Mouse (Mus musculus) monocyte, adult 2 months (primary cell): ENCODE measurements around the gene Cntn1.

Experiments used
- DNase-seq, 2 experiments: peaks; one replicate each; pipeline ENCODE4 v3.0.0; 2022; ENCODE audit warnings: low spot score in 2 of 2, low read depth in 1 of 2

Cntn1 gene

DNA sequence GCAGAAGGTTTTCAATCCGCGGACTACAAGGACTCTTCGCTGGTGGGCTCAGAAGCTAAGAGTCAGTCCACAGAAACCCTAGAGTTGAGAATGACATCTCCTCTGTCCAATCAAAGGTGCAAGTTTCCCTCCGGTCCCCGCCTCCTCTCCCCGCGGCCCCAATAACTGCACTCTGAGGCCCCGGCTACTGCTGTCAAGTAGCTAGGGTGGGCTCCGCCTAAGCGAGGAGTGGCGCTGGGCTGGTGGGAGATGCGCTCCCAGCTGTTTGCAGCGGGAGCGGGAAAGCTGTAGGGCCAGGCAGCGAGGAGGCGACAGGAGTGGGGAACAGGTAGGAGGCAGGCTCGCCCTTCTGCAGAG is at the start of gene Cntn1:
Gene Cntn1, plus strand, starts transcription at position 170 of the 357 bp plus-strand sequence.
- no peak for DNase-seq

DNA sequence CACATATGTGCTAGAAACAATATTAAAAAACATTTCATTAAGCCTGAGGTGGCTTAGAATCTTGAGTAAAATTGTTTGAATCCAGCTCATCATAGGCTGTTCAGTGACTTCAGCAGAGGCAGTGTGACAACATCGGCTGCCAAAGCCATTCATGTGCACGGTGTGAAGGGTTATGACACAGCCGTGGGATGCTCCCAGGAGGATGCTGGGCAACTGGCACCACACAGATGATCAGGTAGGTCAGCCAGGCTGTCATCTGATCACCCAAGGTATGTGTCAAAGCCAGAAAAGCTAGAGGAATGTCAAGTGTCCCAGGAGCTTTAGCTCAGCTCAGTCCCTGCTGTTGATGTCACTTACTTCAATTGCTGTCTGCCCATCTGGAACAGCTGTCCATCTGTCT is 49.5 kb upstream of the Cntn1 start:
- no peak for DNase-seq

DNA sequence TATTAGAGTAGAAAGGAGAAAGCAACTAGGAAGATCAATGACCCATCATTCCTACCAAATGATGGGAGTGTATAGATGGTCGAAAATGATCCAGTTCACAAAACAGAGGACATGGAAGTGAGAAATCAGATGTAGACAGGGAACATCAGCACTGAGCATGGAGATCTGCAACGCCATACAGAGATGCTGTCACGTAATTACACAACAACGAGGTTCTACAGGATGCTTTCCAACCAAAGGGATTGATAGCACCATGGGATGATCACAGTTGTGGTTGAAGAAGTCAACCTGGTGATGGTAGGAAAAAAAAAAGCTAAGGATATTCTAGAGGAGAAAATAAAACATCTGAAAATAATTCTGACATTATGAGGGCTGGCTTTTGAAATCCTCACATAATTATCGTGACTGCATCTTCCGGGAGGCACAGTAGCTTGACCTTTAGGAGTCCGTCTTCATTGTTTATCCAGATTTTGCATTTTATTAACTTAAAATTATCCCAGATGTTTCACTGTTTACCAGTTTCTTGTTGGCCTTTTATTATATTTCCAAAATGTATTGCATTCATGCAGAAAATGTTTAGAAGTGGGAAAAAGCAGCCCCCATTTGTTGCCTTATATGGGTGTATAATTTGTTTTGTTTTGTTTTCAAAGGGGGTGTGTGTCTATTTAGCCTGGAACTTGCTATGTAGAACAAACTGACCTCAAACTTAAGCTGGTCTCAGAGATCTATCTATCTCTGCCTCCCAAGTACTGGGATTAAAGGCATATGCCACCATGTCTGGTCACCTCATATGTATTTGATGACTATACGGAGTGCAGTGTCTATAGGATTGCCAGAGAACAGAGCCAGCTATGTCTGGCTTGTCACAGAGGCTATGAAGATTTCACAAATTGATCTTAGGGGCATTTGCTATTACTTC is 38.5 kb upstream of the Cntn1 start:
- DNase-seq: no peak

DNA sequence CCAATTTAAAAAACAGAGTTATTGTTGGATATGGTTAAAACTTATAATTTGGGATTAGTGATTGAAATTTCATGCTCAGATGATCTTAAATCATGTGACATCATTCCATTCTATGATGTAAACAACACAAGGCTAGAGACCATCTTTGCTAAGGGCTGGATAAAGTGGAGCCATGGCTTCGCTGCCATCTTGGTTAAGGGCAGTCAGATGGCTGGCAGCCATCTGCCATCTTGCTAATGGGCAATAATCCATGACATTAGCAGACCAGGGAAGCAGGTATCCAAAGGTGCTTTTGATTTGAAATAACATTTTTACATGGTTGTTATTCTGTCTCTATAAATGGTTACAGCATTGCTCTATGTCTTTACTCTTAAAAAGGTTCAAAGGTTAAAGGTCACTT is 16.9 kb upstream of the Cntn1 start:
- DNase-seq: no peak

DNA sequence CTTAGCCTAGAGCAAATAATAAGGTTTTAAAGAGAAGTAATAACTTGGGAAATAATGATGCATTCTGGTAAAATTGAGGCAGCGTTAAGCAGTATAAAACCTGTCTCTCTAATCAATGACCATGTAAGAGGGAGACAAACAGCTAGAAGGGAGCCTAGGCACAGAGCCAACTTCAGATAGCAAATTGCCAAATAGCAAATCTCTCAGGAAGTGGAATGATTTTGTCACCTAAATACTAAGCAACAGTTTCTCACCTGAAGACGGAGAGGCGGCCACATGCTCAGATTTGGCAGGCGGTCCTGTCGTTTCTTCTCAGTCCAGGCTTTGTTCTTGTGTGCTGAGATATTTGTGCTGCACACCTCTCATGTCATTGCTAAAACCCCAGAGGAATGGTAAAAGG is 8.4 kb upstream of the Cntn1 start:
- no peak for DNase-seq

DNA sequence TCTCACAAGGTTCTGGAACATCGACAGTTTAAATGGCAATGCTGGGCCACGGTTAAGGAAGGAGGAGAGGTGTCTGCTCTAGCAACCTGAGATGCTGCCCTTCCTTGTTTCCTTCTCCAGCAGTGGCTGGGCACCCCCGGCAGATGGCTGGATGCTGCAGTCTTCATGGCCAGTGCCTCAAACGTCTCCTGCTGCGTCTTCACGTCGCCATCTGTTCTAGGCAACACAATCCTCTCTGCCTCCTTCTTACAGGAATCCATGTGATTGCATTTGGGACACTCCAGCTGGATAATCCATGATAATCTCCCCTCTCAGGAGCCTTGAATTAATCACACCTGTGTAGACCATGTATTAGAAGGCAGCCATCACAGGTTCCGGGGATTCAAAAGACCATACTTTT is 4.9 kb upstream of the Cntn1 start:
- no peak for DNase-seq

DNA sequence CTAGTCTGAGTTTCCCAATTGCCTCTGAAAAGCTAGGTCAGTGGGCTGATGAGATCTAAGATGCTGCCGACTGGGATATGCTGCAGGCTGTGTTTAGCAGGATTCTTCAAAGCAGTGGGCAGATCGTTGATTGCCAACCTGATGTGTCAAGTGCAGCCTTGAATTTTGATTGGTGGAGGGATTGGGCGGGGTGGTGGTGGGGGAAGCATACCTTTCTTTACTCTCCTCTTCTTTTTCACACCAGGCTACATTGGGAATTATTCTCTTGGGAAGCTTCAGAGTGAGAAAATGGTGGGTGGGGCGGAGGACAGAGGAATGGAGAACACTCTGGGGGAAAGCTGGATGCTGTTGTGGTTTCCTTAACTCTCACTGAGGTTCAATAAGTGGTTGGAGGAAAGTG is 2.9 kb upstream of the Cntn1 start:
- no peak for DNase-seq

DNA sequence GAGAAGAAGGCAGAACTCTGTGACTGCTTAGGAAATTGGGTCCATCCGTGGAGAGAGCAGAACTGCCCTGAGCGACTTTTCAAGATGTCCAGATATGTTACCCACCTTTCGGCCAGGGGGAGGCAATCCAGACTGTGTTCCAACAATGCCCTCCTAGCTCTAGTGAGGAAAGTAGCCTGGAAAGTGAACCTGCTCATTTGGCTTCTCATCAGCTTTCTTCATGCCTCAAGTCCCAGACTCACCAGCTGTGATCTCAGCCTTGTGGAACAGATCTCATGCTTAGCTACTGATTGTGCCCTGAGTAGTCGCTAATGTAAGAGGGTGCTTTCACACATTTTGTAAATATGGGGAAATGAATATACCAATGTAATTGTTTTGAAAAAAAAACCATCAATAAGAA is 2.4 kb upstream of the Cntn1 start:
- DNase-seq: no peak

DNA sequence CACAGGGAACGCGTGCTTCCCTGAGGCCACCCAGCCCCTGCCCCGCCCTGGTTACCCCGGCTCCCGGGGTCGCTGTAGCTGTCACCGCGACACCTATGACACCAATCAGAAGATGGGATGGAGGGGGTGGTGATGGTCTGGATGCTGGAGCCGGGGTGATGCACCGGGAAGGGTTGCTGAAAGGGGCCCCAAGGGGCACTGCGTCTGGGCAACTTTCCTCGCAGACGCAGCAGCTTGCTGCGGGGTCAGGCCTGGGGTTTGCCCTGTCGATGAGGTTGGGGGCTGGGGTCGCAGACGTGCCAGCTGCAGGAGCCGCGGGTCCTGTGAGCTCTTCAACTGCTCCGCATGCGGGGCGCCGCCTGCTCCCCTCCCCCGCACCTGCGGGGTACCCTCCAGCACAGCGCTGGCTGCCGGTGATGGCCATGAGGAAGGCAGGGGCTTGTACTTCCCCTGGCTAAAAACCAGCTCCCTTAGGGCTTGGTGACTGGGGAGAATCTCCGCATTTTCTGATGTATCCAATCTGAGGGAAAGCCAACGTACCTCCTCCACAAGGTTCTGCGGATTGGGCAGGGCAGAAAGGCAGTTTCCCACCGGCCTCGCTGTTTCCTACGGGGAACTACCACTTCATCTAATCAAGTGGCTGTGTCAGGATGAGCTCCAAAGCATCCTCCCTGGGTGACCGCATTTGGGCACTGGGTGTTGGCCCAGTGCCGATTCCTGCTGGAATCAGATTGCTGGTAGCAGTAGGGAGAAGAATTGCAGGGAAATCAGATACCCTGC is 578 bp downstream of the Cntn1 start:
- no peak for DNase-seq

DNA sequence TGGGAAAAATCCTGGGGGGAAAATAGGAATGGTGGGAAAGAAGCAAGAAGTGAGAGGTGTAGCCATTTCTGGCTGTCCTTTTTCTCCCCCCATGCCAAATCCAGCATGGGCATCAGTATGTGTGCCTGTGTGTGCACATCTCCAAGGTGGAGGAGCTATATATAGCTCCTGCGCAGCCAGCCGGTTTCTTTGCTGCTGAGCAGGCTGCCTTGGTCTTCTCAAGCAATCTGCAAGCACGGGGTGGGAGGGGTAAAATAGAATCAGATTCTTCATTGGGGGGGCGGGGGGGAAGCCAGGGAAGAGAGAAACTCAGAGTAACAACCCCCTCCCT is 1.1 kb downstream of the Cntn1 start:
- DNase-seq: no peak

DNA sequence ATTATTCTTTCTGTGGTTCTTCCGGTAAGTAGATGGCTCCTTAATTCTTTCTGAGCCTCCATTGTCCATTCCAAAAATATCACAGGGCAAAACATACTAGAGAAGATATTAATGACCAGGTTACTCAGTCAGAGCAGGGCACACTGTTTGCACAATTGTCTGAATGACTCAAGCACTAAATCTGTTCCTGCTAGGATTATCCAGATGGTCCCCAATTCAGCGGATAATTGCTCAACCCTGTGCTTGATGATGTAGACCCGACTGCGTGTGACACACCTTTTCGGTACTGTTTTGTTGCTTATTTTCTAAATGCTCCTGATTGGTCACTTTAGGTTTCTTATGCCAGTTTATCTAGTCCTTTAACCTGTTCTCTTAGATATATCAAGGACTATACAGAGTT is 6.6 kb downstream of the Cntn1 start:
- no peak for DNase-seq

DNA sequence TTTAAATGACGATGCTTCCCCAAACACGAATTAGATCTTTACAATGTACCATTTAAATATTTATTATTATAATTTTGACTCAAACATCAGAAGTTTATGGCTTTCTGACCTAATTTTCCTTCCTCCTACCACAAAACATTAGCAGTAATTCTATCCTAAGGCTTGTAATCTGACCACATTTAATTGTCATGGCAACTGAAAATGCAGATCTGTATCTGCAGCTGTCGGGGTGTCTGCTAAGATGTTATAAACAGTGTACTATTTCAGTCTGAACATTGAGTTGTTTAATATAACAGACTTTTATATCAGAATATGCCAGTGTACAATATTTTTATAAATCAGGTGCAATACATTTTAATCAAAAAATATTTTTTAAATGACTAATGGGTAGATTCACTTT is 10.0 kb downstream of the Cntn1 start:
- no peak for DNase-seq

DNA sequence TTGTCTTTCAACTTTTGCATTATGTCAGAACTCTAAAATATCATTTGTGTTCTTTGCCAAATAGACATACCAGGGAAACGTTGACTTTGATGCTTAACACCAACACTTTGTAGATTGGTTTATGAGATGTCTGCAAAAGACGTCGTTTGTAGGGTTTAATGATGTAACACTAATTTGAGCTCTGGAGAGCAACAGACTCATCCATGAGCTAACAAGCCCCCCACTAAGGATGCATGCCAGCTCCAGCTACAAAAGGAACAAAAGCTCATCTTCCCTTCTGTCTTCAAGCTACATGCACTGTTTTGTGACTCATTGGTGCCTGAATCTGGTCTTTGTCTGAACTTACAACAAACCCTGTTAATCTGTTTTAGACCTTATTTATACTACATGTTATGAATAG is 28.5 kb downstream of the Cntn1 start:
- no peak for DNase-seq

DNA sequence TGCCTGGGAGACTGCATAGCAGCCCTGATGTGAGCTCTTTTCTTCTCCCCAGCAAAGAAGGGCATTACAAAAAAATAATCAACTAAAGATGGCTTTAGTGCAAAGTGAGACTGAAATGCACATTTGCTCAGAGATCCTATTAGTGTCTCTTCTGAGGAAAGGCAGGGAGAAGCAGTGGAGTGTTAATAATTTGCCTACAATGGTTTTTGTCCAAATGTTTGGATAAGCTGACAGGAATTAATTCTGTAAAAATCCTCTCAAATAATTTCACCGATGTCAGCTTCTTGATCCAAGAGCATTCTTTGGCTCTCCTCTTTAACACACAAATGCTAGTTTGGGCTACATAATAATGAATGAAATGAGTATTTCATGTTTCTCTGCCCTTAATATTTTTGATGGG is 34.9 kb downstream of the Cntn1 start:
- DNase-seq: no peak

DNA sequence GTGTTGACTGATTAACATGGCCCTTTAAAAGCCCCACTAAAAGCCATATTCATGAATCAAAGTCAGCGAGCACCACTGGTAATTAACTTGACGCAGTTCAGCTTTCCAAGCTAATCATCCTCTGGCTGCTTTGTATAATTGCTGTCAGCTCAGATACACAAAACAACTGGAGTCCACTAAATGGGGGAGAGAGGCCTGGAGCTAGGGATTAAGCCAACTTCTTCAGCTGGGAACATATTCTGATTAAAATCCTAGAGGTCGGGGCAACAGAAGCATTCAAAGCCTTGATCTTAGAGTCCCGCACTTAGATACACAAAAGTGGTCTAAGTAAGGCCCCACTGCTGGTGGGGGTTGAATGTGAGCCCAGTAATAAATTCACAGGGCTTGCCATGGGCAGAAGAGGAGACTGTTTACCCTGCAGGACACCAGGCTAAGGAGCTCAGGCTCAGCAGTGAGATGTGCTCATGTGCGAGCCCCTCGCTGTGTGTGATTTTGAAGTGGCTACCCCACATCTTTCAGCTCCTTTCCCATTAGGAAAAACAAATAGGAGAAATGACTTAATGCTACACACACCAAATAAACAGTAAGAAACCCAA is 36.8 kb downstream of the Cntn1 start:
- no peak for DNase-seq

DNA sequence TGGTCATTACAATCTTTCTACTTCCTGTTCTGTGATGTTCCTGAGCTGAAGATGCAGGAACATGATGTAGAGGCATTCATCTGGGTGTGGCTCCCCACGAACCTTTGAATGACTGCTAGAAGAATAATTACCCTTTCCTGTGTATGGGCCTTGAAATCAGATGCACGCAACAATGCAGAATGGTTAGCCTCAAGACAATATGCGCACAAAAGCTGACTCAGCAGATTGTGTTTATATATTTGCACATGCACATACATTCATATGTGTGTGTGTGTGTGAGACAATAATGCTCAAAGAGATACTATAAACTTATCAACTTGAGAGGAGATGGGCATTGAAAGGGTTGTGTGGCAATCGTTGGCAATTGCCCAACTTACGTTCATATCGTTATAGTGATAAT is 39.8 kb downstream of the Cntn1 start:
- no peak for DNase-seq

DNA sequence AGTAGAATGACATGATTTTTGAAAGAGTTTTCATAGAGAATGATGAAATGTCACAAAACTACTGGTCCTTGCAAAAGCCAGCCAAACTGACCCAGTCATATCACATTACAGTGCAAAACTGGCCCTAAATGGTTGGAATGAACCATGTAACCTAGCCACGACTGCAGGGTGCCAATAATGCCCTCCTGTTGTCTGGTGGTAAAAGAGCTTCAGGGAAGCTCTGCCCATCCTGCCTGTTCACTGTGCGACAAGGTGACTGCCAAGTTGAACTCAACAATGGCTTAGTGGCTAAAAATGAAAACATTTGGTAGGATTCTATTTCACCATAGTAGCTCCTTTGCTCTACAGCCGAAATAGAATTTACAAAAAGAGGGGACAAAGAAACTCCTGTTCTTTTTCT is 41.1 kb downstream of the Cntn1 start:
- DNase-seq: no peak

DNA sequence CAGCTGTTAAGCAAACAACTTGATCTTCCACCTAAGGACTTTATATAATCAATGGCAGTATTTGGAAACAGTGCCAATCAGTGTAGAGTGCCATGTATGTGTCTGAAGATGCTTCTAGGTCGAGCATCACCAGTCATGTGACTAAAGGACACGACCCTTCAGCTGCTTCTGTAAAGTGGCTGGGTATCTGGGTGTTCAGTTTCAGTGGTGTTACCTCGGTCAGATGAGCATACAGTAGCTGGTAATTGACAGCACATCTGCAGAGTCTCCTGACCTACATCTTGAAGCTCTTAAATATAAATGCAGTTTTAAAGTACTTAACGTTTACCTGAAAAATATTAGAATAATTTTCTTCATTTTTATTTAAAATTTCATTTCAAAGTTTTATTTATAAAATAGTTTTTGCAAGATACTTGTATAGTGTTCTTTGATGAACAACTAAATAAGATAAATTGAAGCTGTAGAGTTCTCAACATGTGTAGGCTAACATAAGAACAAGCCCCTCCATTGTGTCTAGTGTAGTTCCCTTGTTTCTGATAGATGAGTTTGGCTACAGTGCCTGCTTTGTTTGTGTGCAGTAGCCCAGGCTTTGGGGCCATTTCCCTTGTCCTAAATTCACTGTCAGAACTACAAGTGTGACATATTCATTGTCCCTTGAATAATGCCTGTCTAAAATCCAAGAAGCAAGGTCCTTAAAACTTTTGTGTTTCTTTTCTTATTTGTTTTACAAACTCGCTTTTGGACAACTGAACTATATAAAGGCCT is 48.6 kb downstream of the Cntn1 start:
- DNase-seq: no peak

DNA sequence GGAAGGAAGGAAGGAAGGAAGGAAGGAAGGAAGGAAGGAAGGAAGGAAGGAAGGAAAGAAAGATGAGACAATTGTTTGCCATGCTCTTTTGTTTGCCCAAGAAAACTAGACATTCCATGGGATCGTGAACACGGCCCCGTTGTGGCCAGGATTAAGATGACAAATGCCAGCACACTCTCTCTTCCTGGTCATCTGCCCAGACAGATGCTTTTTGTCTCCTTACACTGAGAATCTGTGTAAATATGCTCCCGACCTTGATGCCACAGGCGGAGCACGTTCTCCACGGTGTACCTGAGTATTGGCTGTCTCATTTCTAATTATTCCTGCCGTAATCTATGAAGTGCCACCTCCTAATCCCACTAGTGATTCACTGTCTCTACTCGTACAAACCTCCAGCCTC is 51.0 kb downstream of the Cntn1 start:
- DNase-seq: no peak

DNA sequence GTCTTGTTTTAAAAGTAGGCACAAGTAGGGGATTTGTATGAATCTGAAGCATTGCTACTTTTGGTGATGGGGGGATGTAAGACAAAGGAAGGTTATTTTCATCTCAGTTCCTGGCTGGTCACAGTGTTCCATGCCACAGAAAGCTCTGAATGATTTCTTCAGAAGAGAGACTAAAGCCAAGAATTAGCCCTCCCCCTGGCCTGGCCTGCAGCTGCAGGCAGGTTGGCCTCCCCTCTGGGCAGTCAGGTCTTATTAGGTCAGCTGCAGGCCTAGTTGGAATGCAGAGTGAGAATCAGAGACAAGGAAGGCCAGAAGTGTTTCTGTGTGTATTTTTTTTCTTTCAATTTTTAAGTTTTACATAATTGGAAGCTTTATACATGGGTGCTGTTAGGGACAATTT is 61.5 kb downstream of the Cntn1 start:
- no peak for DNase-seq

DNA sequence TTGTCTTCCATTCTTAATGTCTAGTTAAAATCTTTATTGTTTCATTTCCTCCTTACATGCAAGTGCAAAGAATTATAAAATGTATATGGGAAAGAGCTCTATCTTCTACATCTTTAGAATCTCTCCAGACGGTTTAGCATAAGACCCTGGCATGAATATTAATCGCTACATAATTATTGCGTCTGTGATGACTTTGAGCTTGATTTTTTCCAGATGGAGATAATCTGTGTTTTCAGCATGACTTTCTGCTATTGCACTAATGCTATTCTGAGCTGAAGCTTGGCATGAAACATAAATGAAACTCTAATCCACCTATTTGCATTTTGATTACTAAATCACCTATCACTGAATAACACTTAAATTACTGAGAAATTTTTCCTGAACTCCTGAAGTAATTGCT is 82.0 kb downstream of the Cntn1 start:
- no peak for DNase-seq

DNA sequence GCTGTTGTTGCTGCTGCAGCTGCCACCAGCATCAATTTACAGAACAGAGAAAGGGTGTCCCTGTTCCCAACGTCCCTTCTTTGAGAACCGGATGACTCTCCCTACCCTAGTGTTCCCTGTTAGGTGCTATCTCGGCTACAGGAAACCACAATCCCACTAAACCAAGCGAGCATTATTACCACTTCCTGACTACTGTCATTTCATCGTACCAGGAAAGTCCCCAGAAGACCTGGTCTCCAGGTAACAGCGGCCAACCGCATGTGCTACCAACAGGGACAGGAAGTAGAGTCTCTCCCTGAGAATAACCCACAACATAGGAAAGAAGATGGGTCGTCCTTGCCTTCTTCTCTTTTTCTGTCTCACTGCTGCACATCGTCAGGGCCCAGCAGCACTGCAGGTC is 83.3 kb downstream of the Cntn1 start:
- no peak for DNase-seq
